Comparison of ENCODE assay signal across 9 mouse cellular contexts in the genomic region with DNA sequence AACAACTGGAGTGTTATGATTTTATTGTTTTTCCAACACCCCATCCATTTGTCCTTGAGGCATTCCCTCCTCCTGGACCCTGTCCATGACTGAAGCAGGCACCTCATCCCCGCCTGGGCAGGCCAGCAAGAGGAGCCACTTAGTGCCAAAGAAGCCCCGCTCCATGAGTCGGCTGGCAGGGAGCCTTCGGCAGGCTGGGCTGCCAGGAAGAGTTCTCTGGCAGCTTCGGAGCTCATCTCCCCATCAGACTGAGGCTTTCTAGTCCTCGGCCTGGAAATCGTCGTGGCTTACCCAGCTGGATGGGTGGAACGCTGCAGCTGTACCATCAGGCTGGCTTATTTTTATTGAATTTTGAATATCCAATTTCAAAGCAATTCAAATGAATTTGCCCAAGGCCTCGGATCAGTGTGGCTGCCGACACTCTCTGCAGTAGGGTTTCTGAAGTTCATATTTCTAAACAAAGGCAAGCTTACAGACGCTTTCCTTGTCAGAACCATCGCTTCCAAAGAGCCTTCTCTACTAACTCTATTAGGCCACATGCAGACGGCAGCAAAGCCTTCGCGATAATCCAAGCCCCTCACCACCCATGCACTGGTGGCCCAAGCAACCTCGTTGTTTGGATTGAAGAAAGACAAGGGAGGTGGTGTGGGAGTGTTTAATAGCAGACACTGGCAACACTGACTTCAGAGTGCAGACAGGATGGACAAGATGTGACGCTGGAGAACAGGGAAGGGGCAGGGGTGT.
DNase-seq lines count a peak whose midpoint lies in the region; ATAC-seq and TF ChIP-seq lines count a peak whose summit lies in the region.
"Had no signal": no experiment of that assay in that cellular context is flagged by ENCODE, and none has a peak within 500 bp of the region (broad histone marks: within the 10 kb centered on the region; RNA-seq: fewer than 3 reads in every experiment).

No protein-coding gene starts in this region.

- 76% methylated on average over 18 of the region's 18 CpGs for WGBS in heart, embryonic 12.5 days
- WGBS in embryonic facial prominence, embryonic 14.5 days, result 31% methylated on average over 18 of the region's 18 CpGs

- no peak overlapping the region for H3K27ac ChIP-seq in heart, embryonic 12.5 days (ENCODE audit: poor library complexity, severe bottlenecking)
- H3K27ac ChIP-seq in embryonic facial prominence, embryonic 14.5 days (replicated peaks; ENCODE audit: low read depth, low read length), result peak overlapping the region; percentile 64
- H3K27ac ChIP-seq in layer of hippocampus, adult 2 months, result peak overlapping the region; percentile 71

- no peak overlapping the region for H3K9ac ChIP-seq in heart, embryonic 12.5 days
- H3K9ac ChIP-seq in embryonic facial prominence, embryonic 14.5 days (ENCODE audit: low read depth, low read length), result no peak overlapping the region

- H3K27me3 ChIP-seq in heart, embryonic 12.5 days (replicated peaks), result no peaks in the 10 kb centered on the region
- H3K27me3 ChIP-seq in embryonic facial prominence, embryonic 14.5 days (replicated peaks; ENCODE audit: control insufficient read depth, insufficient read depth, low read length), result no peaks in the 10 kb centered on the region
- H3K27me3 ChIP-seq: CH12.LX had no signal

- H3K4me3 ChIP-seq in heart, embryonic 12.5 days, result no peak overlapping the region
- H3K4me3 ChIP-seq in embryonic facial prominence, embryonic 14.5 days (ENCODE audit: low read depth, low read length), result no peak overlapping the region
- H3K4me3 ChIP-seq in layer of hippocampus, adult 2 months, result no peak overlapping the region; the same call in 1 of the 2 replicates

- no peaks in the 10 kb centered on the region for H3K36me3 ChIP-seq in heart, embryonic 12.5 days
- H3K36me3 ChIP-seq in embryonic facial prominence, embryonic 14.5 days (ENCODE audit: control insufficient read depth, insufficient read depth, low read length), result no peaks in the 10 kb centered on the region

- peak; percentile 7 to 12 for DNase-seq in heart, postnatal 10 days
- DNase-seq in embryonic facial prominence, embryonic 14.5 days (ENCODE audit: low spot score), result peak; percentile 87
- peak; percentile 51 to 76 for DNase-seq in layer of hippocampus, adult 2 months (ENCODE audit: low spot score in 2 of 2)
- peak; percentile 27 for DNase-seq in lung, postnatal 36 days
- DNase-seq in urinary bladder, postnatal 25 days (ENCODE audit: low spot score), result peak; percentile 3
- DNase-seq in B cell, adult 2 months, result no peak
- no peak for DNase-seq in adrenal gland, postnatal 4 days (ENCODE audit: low spot score in 2 of 2)

- no peak for TF ChIP-seq CTCF in layer of hippocampus, adult 2 months (conservative IDR thresholded peaks at IDR 0.05)

- no peak for ATAC-seq in heart, embryonic 12.5 days (ENCODE audit: insufficient number of reproducible peaks, low FRiP score)
- ATAC-seq in embryonic facial prominence, embryonic 14.5 days (ENCODE audit: low read depth), result peak; percentile 82

- H3K9me3 ChIP-seq in heart, embryonic 12.5 days (replicated peaks), result no peaks in the 10 kb centered on the region
- no peaks in the 10 kb centered on the region for H3K9me3 ChIP-seq in embryonic facial prominence, embryonic 14.5 days (ENCODE audit: control insufficient read depth, low read length)

- no peaks in the 10 kb centered on the region for H3K4me1 ChIP-seq in heart, embryonic 12.5 days (replicated peaks)
- H3K4me1 ChIP-seq in embryonic facial prominence, embryonic 14.5 days (ENCODE audit: control insufficient read depth, insufficient read depth, low read length), result peaks cover 18% of the 10 kb centered on the region

- intact Hi-C loops in heart, postnatal 10 days (cut with DNase I), result no loop called here

- H3K4me2 ChIP-seq in heart, embryonic 12.5 days, result no peak overlapping the region
- H3K4me2 ChIP-seq in embryonic facial prominence, embryonic 14.5 days (ENCODE audit: low read depth, low read length), result peak overlapping the region; percentile 31

Comparison
In these comparisons a context has a peak if more than half of its experiments do, and no peak if none do; other contexts are left out.
1. DNase-seq: peak in heart, postnatal 10 days (2 of 2), embryonic facial prominence, embryonic 14.5 days (single experiment), layer of hippocampus, adult 2 months (2 of 2), lung, postnatal 36 days (single experiment) and urinary bladder, postnatal 25 days (single experiment); none in B cell, adult 2 months (0 of 2) and adrenal gland, postnatal 4 days (0 of 2).